Mouse (Mus musculus) ES-E14 (cell line): ENCODE measurements at regions not wholly inside any gene's neighbourhood (a gene's known extent, or its start where the extent isn't known, plus 50 kb on each side); places are given as distances from the start of the nearest gene placed in this dataset.

Experiments
- MAFK ChIP-seq: IDR thresholded peaks from 2 replicates; pipeline ENCODE4 v1.6.1; 2014; ENCODE audit warnings: mild to moderate bottlenecking, low read depth, low read length, inconsistent platforms; ENCODE audit not compliant: insufficient read depth
- ZNF384 ChIP-seq: IDR thresholded peaks from 2 replicates; pipeline ENCODE4 v1.6.1; 2012; ENCODE audit warnings: low read depth, low read length, inconsistent platforms

GRCm38 (mm10) chr2:106571346-106571745 lies 121.7 kb upstream of the Mpped2 start:
- TF ChIP-seq MAFK (no peak), ZNF384 (no peak)
